Mouse (Mus musculus): Measurements from ENCODE around the gene Ocln. TPM values are rescaled to one million over a fixed set of nuclear protein-coding genes. Genes with fewer than 3 reads are reported as not detected.
A peak's percentile ranks its signal among the peaks of the same experiment; 100 is the strongest.

Gene Ocln
- total RNA-seq (2014; rRNA removed) (12.4 and 12.9 TPM in 2 replicates), polyA plus RNA-seq (2015; fragmentation: Nextera tagmentation; extraction: Ambion mirVana) (11.9 and 13.5 TPM in 2 replicates)

GRCm38 (mm10) chr13:100552369-100553041, at the start of gene Ocln:
Gene Ocln (minus strand): TSS chr13:100552718.
- Histone ChIP-seq H3K9me3 (ENCODE audit: low read length) (no peaks in the 10 kb centered on the region), H3K27me3 (ENCODE audit: insufficient read depth, low read length) (peaks cover 21% of the 10 kb centered on the region), H3K4me2 (ENCODE audit: low read depth, low read length) (peak within 1 kb of the TSS; percentile 94), H3K9ac (replicated peaks; ENCODE audit: low read length) (peak within 1 kb of the TSS; percentile 49), H3K36me3 (ENCODE audit: insufficient read depth, low read length) (no peaks in the 10 kb centered on the region), H3K27ac (peak within 1 kb of the TSS; percentile 41; the same call in 1 of the 2 replicates), H3K4me3 (ENCODE audit: low read length) (peak within 1 kb of the TSS; percentile 75), H3K4me1 (ENCODE audit: insufficient read depth, low read length) (no peaks in the 10 kb centered on the region)
- WGBS: under 1% methylated on average over 44 of the region's 45 CpGs
- DNase-seq (ENCODE audit: low spot score) (peak; percentile 42), ATAC-seq (peak; percentile 87)
- no peak for TF ChIP-seq CTCF (IDR thresholded peaks at IDR 0.05; ENCODE audit: low read depth)

GRCm38 (mm10) chr13:100601034-100601433, 48.5 kb upstream of the Ocln start:
- ATAC-seq (no peak), DNase-seq (ENCODE audit: low spot score) (no peak)
- no peak overlapping the region for H3K4me2 ChIP-seq (ENCODE audit: low read depth, low read length)
- H3K27me3 ChIP-seq (ENCODE audit: insufficient read depth, low read length): no peaks in the 10 kb centered on the region
- no peaks in the 10 kb centered on the region for H3K4me1 ChIP-seq (ENCODE audit: insufficient read depth, low read length)
- H3K9me3 ChIP-seq (ENCODE audit: low read length): no peaks in the 10 kb centered on the region
- no peak overlapping the region for H3K27ac ChIP-seq
- no peak for TF ChIP-seq CTCF (IDR thresholded peaks at IDR 0.05; ENCODE audit: low read depth)
- H3K36me3 ChIP-seq (ENCODE audit: insufficient read depth, low read length): no peaks in the 10 kb centered on the region
- no peak overlapping the region for H3K4me3 ChIP-seq (ENCODE audit: low read length)
- H3K9ac ChIP-seq (replicated peaks; ENCODE audit: low read length): no peak overlapping the region
- WGBS: 65% methylated on average over 8 of the region's 8 CpGs

- no peaks in the 10 kb centered on the region for H3K9me3 ChIP-seq (ENCODE audit: low read length)
- H3K4me1 ChIP-seq (ENCODE audit: insufficient read depth, low read length): no peaks in the 10 kb centered on the region
- DNase-seq (ENCODE audit: low spot score) (no peak), ATAC-seq (no peak)
- TF ChIP-seq CTCF (IDR thresholded peaks at IDR 0.05; ENCODE audit: low read depth): no peak
- no peaks in the 10 kb centered on the region for H3K36me3 ChIP-seq (ENCODE audit: insufficient read depth, low read length)
- H3K27me3 ChIP-seq (ENCODE audit: insufficient read depth, low read length): no peaks in the 10 kb centered on the region
- no peak overlapping the region for H3K27ac ChIP-seq
- 74% methylated on average over 12 of the region's 12 CpGs for WGBS
- no peak overlapping the region for H3K9ac ChIP-seq (replicated peaks; ENCODE audit: low read length)
- no peak overlapping the region for H3K4me3 ChIP-seq (ENCODE audit: low read length)
- H3K4me2 ChIP-seq (ENCODE audit: low read depth, low read length): no peak overlapping the region
Measured at GRCm38 (mm10) chr13:100600317-100600716, 47.8 kb upstream of the Ocln start.

GRCm38 (mm10) chr13:100597284-100597683, 44.8 kb upstream of the Ocln start:
- ATAC-seq (no peak), DNase-seq (ENCODE audit: low spot score) (no peak)
- Histone ChIP-seq H3K27me3 (ENCODE audit: insufficient read depth, low read length) (no peaks in the 10 kb centered on the region), H3K36me3 (ENCODE audit: insufficient read depth, low read length) (no peaks in the 10 kb centered on the region), H3K4me1 (ENCODE audit: insufficient read depth, low read length) (no peaks in the 10 kb centered on the region), H3K27ac (no peak overlapping the region), H3K4me3 (ENCODE audit: low read length) (no peak overlapping the region), H3K4me2 (ENCODE audit: low read depth, low read length) (no peak overlapping the region), H3K9me3 (ENCODE audit: low read length) (no peaks in the 10 kb centered on the region), H3K9ac (replicated peaks; ENCODE audit: low read length) (no peak overlapping the region)
- WGBS: 81% methylated on average over 9 of the region's 9 CpGs
- TF ChIP-seq CTCF (IDR thresholded peaks at IDR 0.05; ENCODE audit: low read depth): no peak

- H3K36me3 ChIP-seq (ENCODE audit: insufficient read depth, low read length): no peaks in the 10 kb centered on the region
- ATAC-seq (no peak), DNase-seq (ENCODE audit: low spot score) (no peak)
- H3K4me1 ChIP-seq (ENCODE audit: insufficient read depth, low read length): no peaks in the 10 kb centered on the region
- no peaks in the 10 kb centered on the region for H3K27me3 ChIP-seq (ENCODE audit: insufficient read depth, low read length)
- no peaks in the 10 kb centered on the region for H3K9me3 ChIP-seq (ENCODE audit: low read length)
- 80% methylated on average over 3 of the region's 3 CpGs for WGBS
- no peak overlapping the region for H3K4me2 ChIP-seq (ENCODE audit: low read depth, low read length)
- H3K9ac ChIP-seq (replicated peaks; ENCODE audit: low read length): no peak overlapping the region
- TF ChIP-seq CTCF (IDR thresholded peaks at IDR 0.05; ENCODE audit: low read depth): no peak
- no peak overlapping the region for H3K27ac ChIP-seq
- H3K4me3 ChIP-seq (ENCODE audit: low read length): no peak overlapping the region
Measured at GRCm38 (mm10) chr13:100595552-100595885, 43.0 kb upstream of the Ocln start.

- TF ChIP-seq CTCF (IDR thresholded peaks at IDR 0.05; ENCODE audit: low read depth): no peak
- H3K27me3 ChIP-seq (ENCODE audit: insufficient read depth, low read length): no peaks in the 10 kb centered on the region
- no peaks in the 10 kb centered on the region for H3K36me3 ChIP-seq (ENCODE audit: insufficient read depth, low read length)
- no peaks in the 10 kb centered on the region for H3K4me1 ChIP-seq (ENCODE audit: insufficient read depth, low read length)
- no peak overlapping the region for H3K9ac ChIP-seq (replicated peaks; ENCODE audit: low read length)
- no peak for DNase-seq (ENCODE audit: low spot score)
- no peak overlapping the region for H3K4me2 ChIP-seq (ENCODE audit: low read depth, low read length)
- H3K27ac ChIP-seq: 0 out of 2 replicates have a peak overlapping the region, but pooled peaks have one; percentile 78
- no peak for ATAC-seq
- WGBS: 76% methylated on average over 5 of the region's 5 CpGs
- H3K9me3 ChIP-seq (ENCODE audit: low read length): no peaks in the 10 kb centered on the region
- H3K4me3 ChIP-seq (ENCODE audit: low read length): no peak overlapping the region
Measured at GRCm38 (mm10) chr13:100594838-100595551, 42.5 kb upstream of the Ocln start.
